Mouse (Mus musculus) gastrocnemius, adult 8-10 months (tissue): Measurements from ENCODE around the gene Ankmy1. TPM values are rescaled to one million over a fixed set of nuclear protein-coding genes. Genes with fewer than 3 reads are reported as not detected.

Experiments
- DNase-seq, 2 experiments: peaks; one replicate each; pipeline ENCODE4 v3.0.0; 2022; ENCODE audit warnings: low spot score in 2 of 2
- total RNA-seq, 4 experiments: library from RNA; stranded (reverse); gene quantifications; 2 replicates each; pipeline ENCODE4 v1.2.4; 2022

Ankmy1 gene
- total RNA-seq: under 1 TPM in 1 of 4 experiments, not detected in 3; 0.17 TPM

DNA sequence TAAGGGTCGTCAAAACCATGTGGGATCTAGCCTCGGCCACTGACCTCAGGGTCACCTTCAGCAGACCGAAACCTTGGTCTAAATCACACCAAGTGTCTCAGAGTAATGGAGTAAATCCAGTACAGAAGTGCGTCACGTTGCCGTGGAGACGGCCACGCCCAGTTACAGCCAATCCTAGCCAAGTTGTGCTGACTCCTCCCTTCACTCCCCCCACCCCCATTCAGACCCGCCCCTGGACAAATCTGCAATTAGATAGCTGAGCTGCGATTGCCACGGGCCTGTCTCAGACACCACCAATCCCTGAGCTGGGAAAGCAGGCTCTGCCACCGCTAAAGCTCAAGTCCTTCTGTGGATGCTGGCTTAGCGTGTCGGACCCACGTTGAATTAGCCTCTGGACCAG lies at the start of gene Ankmy1:
Gene Ankmy1, minus strand, starts transcription at position 121 of the 400 bp plus-strand sequence.
- no peak for DNase-seq

DNA sequence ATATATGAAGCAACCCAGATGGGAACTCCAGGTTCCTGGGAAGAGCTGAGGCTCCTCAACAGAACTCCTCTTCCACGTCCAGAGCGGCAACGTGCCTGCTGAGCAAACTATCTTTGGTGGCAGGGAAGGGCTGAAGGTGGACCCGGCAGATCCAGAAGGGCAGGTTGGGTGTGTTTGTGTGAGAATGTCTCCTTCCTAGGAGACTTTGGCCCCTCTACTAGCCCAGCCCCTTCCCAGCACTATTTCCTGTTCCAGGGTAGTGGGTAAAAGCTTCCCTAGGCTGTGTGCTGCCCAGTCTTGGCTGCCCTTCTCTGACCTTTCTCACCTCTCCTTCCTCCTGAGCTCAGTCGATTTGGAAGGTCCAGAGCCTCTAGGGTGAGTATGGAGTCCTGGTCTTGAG lies 47.9 kb upstream of the Ankmy1 start, which contains the start of gene Gpr35:
Gene Gpr35, plus strand, starts transcription at position 259 of the 400 bp plus-strand sequence.
- DNase-seq: no peak

DNA sequence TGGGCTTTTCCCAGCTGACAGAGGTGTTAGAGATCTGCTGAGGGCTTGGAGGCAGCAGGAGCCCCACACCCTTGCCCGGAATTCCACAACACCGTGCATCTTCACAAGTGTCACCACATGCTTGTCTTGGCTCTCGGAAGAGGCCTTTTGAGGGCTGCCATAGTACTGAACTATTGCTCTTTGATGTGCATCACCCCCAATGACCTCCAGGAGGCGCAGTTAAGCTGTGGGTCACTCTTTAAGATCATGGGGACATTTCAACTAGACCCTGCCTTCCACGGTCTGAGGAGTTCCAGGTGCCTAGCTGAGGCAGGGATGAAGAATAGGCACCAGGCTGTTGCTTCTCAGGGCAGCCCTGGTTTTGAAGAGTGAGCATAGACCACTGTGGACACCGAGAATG lies 46.7 kb upstream of the Ankmy1 start:
- DNase-seq: no peak

DNA sequence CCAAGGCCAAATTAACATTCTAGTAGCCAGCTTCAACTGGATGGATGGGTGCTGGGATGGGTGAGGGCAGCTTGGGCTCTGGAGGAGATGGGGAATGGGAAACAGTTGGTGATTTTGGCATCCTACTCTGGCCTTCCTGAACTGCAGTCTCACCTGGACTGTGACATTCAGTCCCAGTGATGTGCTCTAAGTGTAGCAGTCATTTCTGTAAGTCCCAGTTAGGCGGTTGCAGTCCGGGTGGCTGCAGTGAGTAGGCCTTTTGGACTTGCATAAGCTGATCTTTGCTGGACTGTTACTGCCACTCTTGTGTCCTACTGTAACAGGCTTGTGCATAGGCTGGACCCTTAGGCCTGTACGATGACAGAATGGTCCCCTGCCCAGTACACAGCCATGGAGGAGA lies 45.3 kb upstream of the Ankmy1 start:
- DNase-seq: no peak

DNA sequence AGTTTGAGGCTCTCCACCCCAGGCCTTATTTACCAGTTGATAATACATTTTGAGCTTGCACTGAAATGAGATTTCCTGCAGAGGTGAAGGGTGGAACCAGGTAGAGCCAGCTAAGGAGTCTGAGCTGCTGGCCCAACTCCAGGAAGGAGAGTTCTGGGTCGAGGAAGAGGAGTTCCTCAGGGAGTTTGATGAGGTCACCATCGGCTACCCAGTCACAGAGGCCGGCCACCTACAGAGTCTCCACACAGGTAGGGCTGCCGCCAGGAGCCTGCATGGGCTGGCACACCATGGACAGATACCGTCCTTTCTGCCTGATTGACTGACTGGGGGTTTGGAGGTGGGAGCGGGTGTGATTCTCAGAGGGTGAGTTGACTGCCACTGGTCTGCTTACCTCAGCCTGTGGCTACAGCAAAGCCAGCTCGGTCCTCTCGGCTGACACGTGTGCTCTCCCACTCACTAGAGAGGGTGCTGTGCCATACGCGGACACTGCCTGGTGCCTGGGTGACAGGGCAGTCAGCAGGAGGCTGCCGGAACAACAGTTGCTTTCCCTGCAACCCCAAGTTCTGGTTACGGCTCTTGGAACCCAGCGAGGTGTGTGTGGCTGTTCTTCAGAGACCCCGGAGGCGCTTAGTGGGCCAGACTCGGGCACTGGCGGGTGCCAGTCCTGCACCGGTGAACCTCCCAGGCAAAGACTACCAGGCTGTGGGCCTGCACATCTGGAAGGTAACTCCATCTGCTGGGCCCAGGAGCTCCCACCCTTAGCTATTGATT lies 40.7 kb upstream of the Ankmy1 start:
- DNase-seq: no peak

DNA sequence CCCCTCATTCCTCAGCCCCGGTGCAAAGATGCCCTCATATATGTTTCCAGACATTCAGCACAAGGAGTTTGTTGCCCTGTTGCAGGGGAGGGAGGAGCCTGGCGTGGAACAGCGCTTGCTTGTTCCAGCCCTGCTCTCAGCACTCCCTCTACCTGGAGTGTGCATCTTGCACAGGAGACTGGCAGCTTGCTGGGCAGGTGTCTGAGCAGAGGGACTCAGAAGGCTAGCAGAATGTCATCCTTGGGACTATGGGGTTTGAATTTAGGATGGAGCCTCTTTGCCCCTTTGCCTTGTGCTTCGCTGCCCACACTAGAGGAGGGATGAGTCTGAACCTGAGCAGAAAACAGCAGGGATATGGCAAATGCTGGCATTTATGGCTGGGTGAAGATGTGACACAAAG lies 37.0 kb upstream of the Ankmy1 start:
- DNase-seq: no peak

DNA sequence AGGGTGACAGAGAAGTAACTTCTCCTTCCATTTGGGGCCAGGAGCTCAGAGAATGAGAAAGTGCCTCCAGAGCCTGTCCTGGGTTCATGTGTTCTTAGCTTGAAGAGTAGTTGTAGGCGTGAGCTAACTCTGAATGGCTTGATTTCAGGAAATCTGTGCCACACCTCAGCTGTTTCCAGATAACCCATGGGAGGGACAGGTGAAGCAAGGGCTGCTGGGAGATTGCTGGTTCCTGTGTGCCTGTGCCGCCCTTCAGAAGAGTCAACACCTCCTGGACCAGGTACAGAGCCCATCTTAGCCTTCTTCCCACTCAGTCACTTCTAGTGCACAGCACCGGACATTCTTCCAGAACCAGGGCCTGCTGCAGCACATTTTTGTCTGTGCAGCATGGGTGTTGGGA lies 35.1 kb upstream of the Ankmy1 start:
- DNase-seq: no peak

DNA sequence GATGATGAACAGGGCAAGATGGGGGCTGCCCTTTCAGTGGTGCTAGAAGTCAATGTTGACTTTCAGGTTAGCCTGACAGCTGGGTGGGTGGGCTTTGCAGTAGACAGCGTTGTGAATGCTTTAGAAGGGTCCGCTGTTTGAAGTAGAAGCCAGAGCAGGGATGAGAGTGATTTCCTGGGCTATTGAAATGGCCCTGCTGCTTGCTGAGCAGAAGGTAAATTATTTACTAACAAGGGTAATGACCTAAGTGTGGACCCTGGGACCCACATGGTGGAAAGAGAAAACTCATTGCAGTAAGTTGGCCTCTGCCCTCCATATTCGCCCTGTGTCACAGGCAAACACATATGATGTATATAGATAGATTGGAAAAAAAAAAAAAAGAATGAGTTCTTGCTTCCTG lies 33.8 kb upstream of the Ankmy1 start:
- no peak for DNase-seq

DNA sequence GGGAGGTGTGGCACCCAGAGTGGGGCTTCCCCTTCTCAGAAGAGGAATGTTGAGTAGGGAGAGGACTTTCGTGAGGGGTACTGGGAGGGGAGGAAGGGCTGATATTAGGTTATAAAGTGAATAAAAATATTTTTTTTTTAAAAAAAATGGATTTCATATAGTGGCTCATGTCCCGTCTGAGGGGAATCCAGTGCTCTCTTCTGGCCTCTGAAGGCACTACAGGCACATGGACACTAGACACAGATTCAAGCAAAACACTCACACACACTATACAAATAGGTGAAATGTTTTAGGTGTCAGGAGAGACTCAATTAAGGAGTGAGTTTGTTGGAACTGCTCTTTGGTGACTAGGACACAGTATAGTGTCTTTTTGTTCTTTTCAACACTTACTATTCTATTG lies 33.3 kb upstream of the Ankmy1 start:
- no peak for DNase-seq

DNA sequence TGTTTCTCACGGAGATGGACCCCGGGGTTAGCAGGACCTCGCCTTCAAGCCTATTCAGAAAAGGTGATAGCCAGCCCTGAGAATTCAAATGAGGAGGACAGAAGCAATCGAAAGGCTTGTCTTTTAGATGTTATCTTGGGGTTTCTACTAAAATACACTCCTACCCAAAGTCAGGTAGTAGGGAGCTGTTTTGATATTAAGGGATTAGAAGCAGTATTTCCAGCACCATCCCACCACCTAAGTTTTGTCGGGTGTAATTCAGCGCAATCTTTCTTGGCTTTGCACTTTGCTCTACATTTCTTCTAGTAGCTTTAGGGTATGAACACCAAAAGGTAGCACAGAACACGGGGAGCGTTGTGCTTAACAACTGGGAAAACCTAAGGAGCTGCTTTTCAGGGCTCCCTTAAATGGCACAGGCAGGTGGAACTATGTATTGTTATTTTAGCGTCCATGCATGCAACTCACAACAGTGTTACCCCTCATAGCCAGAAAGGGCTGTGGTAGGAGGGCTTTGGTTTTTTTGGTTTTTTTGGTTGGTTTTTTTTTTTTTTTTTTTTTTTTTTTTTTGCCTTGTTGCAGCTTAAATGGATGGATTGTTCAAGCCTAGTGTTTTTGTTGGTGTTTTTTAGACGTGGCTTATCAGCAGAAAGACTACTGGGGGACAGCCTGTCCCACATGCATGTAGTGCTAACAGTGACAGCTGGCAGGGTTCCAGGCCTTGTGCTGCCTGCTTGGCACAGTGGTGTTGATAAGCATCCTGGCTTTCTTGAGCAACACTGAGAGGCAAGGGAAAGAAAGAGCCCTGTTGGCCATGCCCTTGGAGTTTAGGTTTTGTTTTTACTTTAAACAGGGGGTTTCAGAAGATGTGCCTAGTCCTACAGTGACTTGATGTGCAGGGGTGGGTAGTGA lies 32.6 kb upstream of the Ankmy1 start:
- no peak for DNase-seq

DNA sequence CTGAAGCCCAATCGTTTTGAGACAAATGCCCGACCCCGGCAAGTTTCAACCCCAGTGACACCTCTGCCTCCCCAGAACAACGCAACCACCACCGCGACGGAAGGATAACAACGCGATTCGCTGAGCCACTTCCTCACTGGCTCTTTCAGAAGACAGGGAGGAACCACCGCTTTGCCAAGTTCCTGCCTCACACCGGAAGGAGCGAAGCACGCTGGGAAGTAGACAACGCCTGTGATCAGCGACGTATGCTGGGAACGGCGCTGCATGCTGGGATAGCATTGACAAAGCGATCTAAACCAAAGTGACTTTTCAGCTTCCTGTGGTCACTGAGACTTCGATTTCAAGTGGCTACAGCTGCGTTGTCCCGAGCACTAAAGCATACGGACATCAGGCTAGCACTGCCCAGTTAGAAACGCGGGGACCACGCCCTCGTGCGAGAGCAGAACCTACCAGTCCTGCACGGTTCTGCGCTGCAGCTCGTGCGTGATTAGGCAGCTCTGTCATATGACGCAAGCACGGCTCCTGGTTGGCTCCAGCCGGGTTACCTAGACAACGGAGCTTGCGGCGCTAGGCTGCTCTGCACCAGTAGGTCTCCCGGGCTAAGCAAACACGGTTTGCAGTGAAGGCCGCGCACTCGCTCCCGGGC lies 31.6 kb upstream of the Ankmy1 start, which contains the start of gene Capn10:
Gene Capn10, plus strand, starts transcription at position 195 of the 646 bp plus-strand sequence.
- peak; percentile 89 for DNase-seq

DNA sequence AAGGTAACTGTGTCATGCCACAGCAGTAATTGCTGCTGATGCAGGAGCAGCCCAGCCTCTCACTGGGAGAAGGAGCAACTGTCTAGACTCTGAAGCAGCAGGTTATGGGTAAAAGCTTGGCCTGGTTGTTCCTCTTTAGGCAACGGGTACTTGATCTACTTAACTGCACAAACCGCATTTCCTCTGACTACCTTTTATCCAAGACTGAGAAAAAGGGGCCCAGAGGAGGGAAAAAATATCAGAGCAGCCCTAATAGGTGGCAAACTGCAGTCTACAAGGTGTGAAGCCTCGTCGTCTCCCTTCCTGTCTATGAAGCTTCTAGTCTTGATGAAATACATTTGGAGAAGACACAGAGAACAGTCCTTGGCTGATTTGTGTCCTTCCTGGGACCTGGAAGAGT lies 30.9 kb upstream of the Ankmy1 start:
- no peak for DNase-seq

DNA sequence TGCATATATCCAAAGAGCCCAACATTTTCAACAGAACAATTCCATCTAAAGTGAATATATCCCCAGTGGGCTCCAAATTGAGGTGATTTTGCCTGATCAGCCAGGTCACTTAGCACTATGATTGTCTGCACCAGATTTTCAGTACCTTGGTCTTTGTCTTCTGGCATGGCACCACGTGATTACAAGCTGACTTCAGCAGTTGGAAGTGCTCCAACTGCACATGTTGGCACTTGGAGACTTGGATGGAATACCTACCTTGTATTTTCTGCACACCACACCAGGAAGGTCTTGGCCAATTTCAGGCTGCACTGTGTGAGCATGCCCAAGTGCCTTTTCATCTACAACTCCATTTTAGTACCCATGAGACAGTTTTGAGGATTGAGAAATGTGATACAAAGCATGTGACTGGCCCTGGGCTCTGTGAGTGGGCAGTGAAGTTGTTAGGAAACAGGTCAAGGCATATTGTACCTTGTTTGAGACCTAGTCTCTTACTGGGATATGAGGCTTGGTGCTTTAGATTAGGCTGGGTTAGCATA lies 27.5 kb upstream of the Ankmy1 start:
- no peak for DNase-seq

DNA sequence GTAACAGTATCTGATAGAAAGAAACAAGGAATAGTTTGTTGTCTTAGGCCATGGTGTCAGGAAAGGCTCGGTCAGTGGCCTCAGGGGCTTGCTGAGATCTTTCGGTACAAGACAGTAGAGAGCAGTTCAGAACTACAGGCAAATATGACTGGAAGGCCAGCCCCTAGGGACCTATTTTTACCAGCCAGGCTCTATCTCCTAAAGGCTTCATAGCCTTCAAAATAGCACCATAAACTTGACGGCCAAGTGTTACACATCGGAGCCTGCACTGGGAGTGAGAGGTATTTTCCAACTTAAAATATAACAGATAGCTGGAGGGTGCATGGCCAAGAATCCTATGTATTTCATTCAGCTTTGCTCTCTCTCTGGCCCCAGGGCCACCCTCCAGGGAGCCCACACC lies 18.8 kb upstream of the Ankmy1 start:
- DNase-seq: no peak

DNA sequence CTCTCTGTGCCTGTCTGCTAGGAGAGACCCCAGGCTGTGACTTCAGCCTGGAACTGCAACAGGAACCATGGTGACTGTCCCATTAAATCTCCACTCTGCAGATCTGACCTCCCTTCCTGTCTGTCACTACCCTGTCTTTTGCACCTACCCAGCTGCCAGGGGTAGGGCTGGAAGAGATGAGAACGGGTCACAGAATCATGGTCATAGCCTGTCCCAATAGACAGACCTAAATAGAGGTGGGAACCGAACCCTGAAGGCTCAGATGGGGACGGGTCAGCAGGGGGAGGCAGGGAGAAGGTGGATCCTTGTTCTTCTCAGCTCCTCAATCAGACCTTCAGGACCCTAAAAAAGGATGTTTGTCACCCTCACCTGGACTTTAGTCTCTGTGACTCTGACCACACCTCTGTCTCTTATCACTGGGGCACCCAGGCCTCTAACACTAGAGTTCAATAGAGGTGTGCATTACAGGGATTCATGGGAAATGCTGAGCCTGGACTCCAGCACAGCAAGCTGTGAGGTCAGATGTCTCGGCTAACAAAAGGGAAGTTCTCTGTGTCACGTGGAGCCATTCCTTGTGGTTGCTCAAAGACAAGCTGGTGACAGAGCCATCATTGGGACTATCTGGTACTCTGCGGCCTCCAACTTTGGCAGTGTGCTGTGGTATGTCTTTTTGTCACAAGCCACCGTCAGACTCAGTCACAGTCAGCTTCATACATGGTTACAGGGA lies 17.9 kb upstream of the Ankmy1 start:
- DNase-seq: no peak

DNA sequence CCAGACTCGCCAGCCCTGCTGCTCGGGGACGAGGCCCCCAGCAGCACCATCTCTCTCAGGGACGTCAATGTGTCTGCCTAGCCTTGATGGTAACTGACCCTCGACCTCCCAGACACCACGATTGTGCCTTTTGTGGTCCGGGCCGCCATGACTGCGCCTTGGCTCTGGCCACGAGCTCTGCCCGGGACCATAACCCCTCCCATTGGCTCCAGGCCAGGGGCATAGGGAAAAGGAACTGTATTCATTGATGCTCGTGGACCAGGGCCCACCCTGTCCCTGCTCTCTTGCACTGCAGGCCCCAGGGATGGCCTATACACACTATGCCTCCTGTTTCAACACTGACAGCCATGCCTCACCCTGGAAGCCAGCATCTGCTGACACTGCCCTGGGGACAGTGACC lies 17.1 kb upstream of the Ankmy1 start:
- no peak for DNase-seq

DNA sequence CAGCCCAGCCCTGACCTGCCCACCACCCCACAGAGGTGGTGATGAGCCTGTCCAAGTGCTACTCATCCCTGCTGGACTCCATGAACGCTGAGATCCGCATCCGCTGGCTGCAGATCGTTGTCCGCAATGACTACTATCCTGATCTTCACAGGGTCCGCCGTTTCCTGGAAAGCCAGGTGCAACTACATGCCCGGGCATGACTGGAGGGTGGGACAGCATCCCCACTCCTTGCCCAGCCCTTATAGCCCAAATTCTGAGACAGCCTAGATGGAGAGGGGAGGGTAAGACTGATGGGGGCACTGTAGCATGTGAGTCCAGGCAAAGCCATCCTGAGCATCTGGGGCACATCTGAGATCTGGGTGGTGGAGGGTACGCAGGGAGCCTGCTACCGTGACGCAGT lies 16.4 kb upstream of the Ankmy1 start:
- no peak for DNase-seq

DNA sequence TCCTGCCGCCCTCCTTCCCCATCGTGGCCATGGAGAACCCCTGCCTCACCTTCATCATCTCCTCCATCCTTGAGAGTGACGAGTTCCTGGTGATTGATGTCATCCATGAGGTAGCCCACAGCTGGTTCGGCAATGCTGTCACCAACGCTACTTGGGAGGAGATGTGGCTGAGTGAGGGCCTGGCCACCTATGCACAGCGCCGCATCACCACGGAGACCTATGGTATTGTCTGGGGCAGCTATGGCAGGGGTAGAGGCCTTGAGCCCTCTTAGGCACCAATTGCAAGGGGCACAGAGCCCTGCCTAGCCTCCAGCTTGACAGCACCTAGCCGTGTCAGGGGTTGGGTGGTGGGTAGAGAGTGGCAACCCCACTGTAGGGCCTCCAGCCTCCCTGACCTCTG lies 14.0 kb upstream of the Ankmy1 start:
- DNase-seq: no peak

DNA sequence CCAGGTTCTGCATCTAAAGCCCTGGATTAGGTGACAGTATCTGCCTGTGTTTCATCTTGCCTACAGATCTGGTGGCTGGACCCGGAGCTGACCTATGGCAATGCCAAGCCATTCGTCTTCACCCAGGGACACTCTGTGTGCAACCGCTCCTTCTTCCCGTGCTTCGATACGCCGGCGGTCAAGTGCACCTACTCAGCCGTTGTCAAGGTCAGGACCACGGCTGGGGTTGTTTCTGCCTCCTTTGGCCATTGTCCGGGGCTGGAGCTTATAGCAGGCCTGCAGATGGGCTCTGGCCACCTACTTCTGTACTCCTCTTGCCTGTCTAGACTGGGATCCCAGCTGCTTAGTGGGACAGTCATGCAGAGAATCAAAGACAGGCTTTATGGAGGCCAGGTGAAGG lies 12.3 kb upstream of the Ankmy1 start:
- DNase-seq: no peak

DNA sequence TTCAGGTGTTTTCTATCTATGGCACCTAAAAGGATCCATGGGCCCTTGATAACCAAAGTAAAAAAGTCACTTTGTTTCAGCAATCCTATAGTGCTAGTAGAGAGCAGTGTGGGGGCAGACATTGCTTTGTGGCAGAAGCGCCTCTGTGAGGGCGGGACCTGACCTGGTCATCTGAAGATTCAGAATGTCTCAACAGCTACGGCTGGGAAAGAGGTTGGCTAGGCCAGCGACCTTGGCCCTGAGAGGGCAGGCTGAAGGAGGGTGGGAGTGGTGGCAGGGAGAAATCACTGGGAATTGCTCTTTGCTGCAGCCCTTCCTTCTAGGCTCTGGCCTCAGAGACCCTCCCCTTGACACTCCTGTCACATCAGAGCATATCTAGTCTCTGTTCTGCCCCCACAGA lies 11.5 kb upstream of the Ankmy1 start:
- DNase-seq: no peak

DNA sequence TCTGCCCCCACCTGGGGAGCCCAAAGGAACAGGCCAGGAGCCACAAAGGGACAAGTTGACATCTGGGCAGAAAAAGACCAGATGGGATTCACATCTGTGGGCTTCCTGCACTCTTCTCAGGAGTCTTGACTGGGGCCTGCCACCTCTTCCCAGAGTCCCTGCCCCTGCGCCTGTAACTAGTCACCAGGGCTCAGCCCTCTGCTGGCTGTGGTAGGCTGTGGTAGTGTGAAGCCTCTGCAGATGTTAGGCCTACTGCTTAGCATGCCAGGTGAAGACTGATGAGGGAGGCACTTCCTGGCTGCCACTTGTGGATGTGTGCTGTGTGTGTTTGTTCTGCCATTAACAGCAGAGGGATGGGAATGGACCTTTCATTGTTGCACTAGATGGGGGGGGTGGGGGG lies 9.6 kb upstream of the Ankmy1 start:
- no peak for DNase-seq
